Mouse (Mus musculus): ENCODE measurements at regions not wholly inside any gene's neighbourhood (a gene's known extent, or its start where the extent isn't known, plus 50 kb on each side); places are given as distances from the start of the nearest gene placed in this dataset.
"Not testable (repeated sequence)": the region's sequence is repeated elsewhere in the genome, so short reads cannot be mapped to it uniquely, and the experiment has no call there.

GRCm38 (mm10) chr12:71524156-71524555 is 214.5 kb downstream of the Dact1 start:
- intact Hi-C loops (cut with DNase I) = no loop called here
- DNase-seq = no peak

- intact Hi-C loops (cut with DNase I) = no loop called here
- no peak for DNase-seq
Measured at GRCm38 (mm10) chr12:71525255-71525927, 215.7 kb downstream of the Dact1 start.

GRCm38 (mm10) chr12:71526623-71527022 is 216.9 kb downstream of the Dact1 start:
- intact Hi-C loops (cut with DNase I) = no loop called here
- DNase-seq = no peak

- no peak for DNase-seq
- intact Hi-C loops (cut with DNase I) = no loop called here
Measured at GRCm38 (mm10) chr12:71532161-71532560, 222.5 kb downstream of the Dact1 start.

- intact Hi-C loops (cut with DNase I) = no loop called here
- DNase-seq = no peak
Measured at GRCm38 (mm10) chr12:71532708-71533450, 223.2 kb downstream of the Dact1 start.

- DNase-seq = no peak
- intact Hi-C loops (cut with DNase I) = no loop called here
Measured at GRCm38 (mm10) chr12:71533701-71534100, 224.0 kb downstream of the Dact1 start.

- intact Hi-C loops (cut with DNase I) = no loop called here
- DNase-seq = no peak
Measured at GRCm38 (mm10) chr12:71534199-71534598, 224.5 kb downstream of the Dact1 start.

GRCm38 (mm10) chr12:71535251-71535650 is 225.6 kb downstream of the Dact1 start:
- intact Hi-C loops (cut with DNase I) = no loop called here
- no peak for DNase-seq

GRCm38 (mm10) chr12:71535831-71536230 is 226.1 kb downstream of the Dact1 start:
- intact Hi-C loops (cut with DNase I); DNase-seq: not testable (repeated sequence)

GRCm38 (mm10) chr12:71538691-71539090 is 229.0 kb downstream of the Dact1 start:
- DNase-seq = no peak
- intact Hi-C loops (cut with DNase I) = no loop called here

- DNase-seq = no peak
- intact Hi-C loops (cut with DNase I) = no loop called here
Measured at GRCm38 (mm10) chr12:71540279-71540678, 230.6 kb downstream of the Dact1 start.

GRCm38 (mm10) chr12:71541961-71542360 is 232.3 kb downstream of the Dact1 start:
- intact Hi-C loops (cut with DNase I) = no loop called here
- peak; percentile 16 to 34 for DNase-seq

GRCm38 (mm10) chr12:71543571-71544119 is 234.0 kb downstream of the Dact1 start:
- no peak for DNase-seq
- intact Hi-C loops (cut with DNase I) = no loop called here

GRCm38 (mm10) chr12:71544401-71545159 is 234.9 kb downstream of the Dact1 start:
- intact Hi-C loops (cut with DNase I) = no loop called here
- DNase-seq = no peak

GRCm38 (mm10) chr12:71546523-71547265 is 237.0 kb downstream of the Dact1 start:
- DNase-seq = peak in 1 of 2 experiments; percentile 8
- intact Hi-C loops (cut with DNase I) = no loop called here

GRCm38 (mm10) chr12:71549336-71549735 is 239.7 kb downstream of the Dact1 start:
- DNase-seq = no peak
- intact Hi-C loops (cut with DNase I) = no loop called here

- intact Hi-C loops (cut with DNase I) = no loop called here
- no peak for DNase-seq
Measured at GRCm38 (mm10) chr12:71554212-71554611, 244.5 kb downstream of the Dact1 start.

- intact Hi-C loops (cut with DNase I) = no loop called here
Measured at GRCm38 (mm10) chr12:71561259-71561658, 251.6 kb downstream of the Dact1 start.

GRCm38 (mm10) chr12:71561918-71562572 is 252.4 kb downstream of the Dact1 start:
- intact Hi-C loops (cut with DNase I) = no loop called here
- DNase-seq = no peak

More at GRCm38 (mm10) chr12:71561259-71561658, 251.6 kb downstream of the Dact1 start:
- DNase-seq = no peak

- DNase-seq = no peak
- intact Hi-C loops (cut with DNase I) = no loop called here
Measured at GRCm38 (mm10) chr12:71563219-71563618, 253.5 kb downstream of the Dact1 start.
